Mouse (Mus musculus): ENCODE measurements around the gene Birc5. TPM values are rescaled to one million over a fixed set of nuclear protein-coding genes. Genes with fewer than 3 reads are reported as not detected.

Birc5 gene
- polyA plus RNA-seq, 1 experiment from 2014 or later, result 37.9 TPM

DNA sequence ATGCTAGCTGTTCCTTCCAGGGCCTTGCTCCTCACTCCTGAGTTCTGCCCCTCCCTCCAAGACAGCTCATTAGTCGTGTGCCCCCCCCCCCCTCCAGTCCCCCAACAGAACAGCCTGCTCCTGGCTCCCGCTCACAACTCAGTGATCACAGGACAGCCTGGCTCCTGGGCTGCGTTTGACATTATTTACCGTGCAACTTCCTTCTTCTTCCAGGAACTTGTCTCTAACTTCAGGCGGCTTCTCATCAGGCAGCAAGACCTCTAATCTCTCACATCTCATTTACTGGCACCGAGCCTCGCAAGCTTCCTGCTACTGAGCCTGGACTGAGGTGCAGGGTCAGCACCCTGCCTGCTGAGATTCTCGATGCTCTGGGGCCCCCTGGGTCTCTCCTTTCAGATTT, 32.7 kb downstream of the Birc5 start:
- ATAC-seq, result no peak
- 0 out of 2 replicates have a peak overlapping the region, but pooled peaks have one; percentile 14 for H3K9ac ChIP-seq (ENCODE audit: low read depth, low read length)
- H3K4me1 ChIP-seq (ENCODE audit: control insufficient read depth, insufficient read depth, low read depth, low read length), result peaks cover 24% of the 10 kb centered on the region
- H3K36me3 ChIP-seq (ENCODE audit: control insufficient read depth, insufficient read depth, low read length), result no peaks in the 10 kb centered on the region
- WGBS, result 16% methylated on average over 8 of the region's 8 CpGs
- H3K9me3 ChIP-seq (ENCODE audit: control insufficient read depth, low read length), result no peaks in the 10 kb centered on the region
- no peak overlapping the region for H3K4me2 ChIP-seq (ENCODE audit: low read length)
- H3K27me3 ChIP-seq (replicated peaks; ENCODE audit: control insufficient read depth, insufficient read depth, low read length), result peaks cover 2% of the 10 kb centered on the region
- peak overlapping the region; percentile 49; the same call in 1 of the 2 replicates for H3K27ac ChIP-seq (ENCODE audit: low read depth, low read length)
- no peak overlapping the region for H3K4me3 ChIP-seq (ENCODE audit: low read length)

DNA sequence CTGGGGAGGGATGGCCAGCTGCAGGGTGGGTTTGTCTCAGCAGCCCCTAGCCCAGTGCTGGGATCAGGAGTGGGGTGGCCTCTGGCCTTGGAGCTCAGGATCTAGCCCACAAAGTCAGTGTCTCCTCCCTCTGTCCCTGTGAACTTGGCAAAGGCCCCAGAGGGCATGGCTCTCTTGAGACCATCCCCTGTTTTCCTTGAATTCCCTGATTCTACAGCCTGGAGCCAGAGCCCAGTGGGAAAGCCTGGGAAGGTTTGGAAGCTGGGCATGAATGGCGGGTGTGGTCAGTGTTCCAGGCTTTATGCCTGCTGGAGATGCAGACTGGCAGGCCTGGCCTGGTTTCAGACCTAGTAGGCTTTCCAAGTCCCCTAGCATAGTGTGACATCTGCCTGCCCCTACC, 33.2 kb downstream of the Birc5 start:
- H3K9me3 ChIP-seq (ENCODE audit: control insufficient read depth, low read length), result no peaks in the 10 kb centered on the region
- 0 out of 2 replicates have a peak overlapping the region, but pooled peaks have one; percentile 14 for H3K9ac ChIP-seq (ENCODE audit: low read depth, low read length)
- peaks cover 2% of the 10 kb centered on the region for H3K27me3 ChIP-seq (replicated peaks; ENCODE audit: control insufficient read depth, insufficient read depth, low read length)
- no peak overlapping the region for H3K4me3 ChIP-seq (ENCODE audit: low read length)
- H3K4me2 ChIP-seq (ENCODE audit: low read length), result no peak overlapping the region
- peak overlapping the region; percentile 49; the same call in 1 of the 2 replicates for H3K27ac ChIP-seq (ENCODE audit: low read depth, low read length)
- no peak for ATAC-seq
- H3K4me1 ChIP-seq (ENCODE audit: control insufficient read depth, insufficient read depth, low read depth, low read length), result peaks cover 24% of the 10 kb centered on the region
- 69% methylated on average over 1 of the region's 1 CpGs for whole genome bisulfite sequencing
- H3K36me3 ChIP-seq (ENCODE audit: control insufficient read depth, insufficient read depth, low read length), result no peaks in the 10 kb centered on the region

DNA sequence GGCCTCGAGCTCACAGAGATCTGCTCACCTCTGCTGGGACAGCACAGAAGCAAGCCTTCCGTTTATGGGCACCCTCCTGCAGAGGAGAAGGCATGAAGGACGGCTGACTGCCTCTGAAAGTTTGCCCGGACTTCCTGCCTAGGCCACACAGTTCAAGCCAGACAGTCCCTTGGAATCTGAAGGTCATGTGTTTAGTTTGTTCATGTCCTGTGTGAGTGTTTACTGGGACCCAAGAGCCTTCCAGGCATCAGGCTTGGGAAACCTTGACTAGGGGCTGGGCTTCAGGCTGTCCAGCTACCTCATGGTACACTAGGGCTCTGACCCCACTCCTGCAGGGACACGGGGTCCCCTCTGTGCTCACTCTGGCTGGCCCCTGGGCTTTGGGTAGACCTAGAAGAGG, 36.9 kb downstream of the Birc5 start:
- no peak for ATAC-seq
- no peak overlapping the region for H3K27ac ChIP-seq (ENCODE audit: low read depth, low read length)
- H3K27me3 ChIP-seq (replicated peaks; ENCODE audit: control insufficient read depth, insufficient read depth, low read length), result peaks cover 3% of the 10 kb centered on the region
- H3K4me1 ChIP-seq (ENCODE audit: control insufficient read depth, insufficient read depth, low read depth, low read length), result peaks cover 36% of the 10 kb centered on the region
- no peak overlapping the region for H3K9ac ChIP-seq (ENCODE audit: low read depth, low read length)
- H3K4me3 ChIP-seq (ENCODE audit: low read length), result no peak overlapping the region
- H3K4me2 ChIP-seq (ENCODE audit: low read length), result no peak overlapping the region
- WGBS, result 65% methylated on average over 5 of the region's 5 CpGs
- no peaks in the 10 kb centered on the region for H3K9me3 ChIP-seq (ENCODE audit: control insufficient read depth, low read length)
- no peaks in the 10 kb centered on the region for H3K36me3 ChIP-seq (ENCODE audit: control insufficient read depth, insufficient read depth, low read length)

DNA sequence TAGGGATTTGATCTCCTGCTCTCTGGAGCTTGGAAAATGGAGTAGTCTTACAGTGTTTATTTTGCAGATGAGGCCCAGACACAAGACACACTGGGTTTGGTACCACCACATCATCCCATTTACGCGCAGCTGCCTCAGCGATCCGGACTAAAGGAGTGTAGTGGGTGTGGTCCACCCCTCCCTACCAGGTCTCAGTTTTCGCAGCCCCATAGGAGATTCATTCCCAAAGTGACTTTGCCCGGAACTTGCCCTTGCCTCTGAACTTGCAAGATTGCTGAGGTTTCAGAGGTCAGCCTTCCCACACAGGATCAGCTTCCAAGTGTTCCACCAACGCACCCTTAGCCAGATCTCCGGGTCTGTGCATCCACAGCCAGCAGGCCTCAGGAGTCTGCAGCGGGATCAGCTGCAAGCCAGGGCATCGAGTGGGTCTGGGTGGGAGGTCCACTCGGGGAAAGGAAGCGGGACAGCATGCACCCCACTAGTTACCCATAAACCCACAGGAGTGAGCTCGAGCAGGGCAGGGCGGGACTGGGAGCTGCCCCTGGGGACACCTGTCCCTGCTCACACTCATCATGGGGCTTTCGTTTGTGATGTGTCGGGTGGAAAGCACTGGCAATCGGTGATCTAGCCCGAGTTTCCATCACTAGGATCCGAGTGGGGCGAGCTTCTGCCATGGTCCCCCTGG, 39.3 kb downstream of the Birc5 start:
- Histone ChIP-seq H3K27ac (ENCODE audit: low read depth, low read length) (no peak overlapping the region), H3K27me3 (replicated peaks; ENCODE audit: control insufficient read depth, insufficient read depth, low read length) (peaks cover 4% of the 10 kb centered on the region), H3K4me2 (ENCODE audit: low read length) (peak overlapping the region; percentile 39), H3K4me3 (ENCODE audit: low read length) (no peak overlapping the region), H3K9ac (ENCODE audit: low read depth, low read length) (peak overlapping the region; percentile 8), H3K4me1 (ENCODE audit: control insufficient read depth, insufficient read depth, low read depth, low read length) (peaks cover 26% of the 10 kb centered on the region), H3K9me3 (ENCODE audit: control insufficient read depth, low read length) (no peaks in the 10 kb centered on the region), H3K36me3 (ENCODE audit: control insufficient read depth, insufficient read depth, low read length) (no peaks in the 10 kb centered on the region)
- WGBS, result 24% methylated on average over 20 of the region's 20 CpGs
- ATAC-seq, result no peak

DNA sequence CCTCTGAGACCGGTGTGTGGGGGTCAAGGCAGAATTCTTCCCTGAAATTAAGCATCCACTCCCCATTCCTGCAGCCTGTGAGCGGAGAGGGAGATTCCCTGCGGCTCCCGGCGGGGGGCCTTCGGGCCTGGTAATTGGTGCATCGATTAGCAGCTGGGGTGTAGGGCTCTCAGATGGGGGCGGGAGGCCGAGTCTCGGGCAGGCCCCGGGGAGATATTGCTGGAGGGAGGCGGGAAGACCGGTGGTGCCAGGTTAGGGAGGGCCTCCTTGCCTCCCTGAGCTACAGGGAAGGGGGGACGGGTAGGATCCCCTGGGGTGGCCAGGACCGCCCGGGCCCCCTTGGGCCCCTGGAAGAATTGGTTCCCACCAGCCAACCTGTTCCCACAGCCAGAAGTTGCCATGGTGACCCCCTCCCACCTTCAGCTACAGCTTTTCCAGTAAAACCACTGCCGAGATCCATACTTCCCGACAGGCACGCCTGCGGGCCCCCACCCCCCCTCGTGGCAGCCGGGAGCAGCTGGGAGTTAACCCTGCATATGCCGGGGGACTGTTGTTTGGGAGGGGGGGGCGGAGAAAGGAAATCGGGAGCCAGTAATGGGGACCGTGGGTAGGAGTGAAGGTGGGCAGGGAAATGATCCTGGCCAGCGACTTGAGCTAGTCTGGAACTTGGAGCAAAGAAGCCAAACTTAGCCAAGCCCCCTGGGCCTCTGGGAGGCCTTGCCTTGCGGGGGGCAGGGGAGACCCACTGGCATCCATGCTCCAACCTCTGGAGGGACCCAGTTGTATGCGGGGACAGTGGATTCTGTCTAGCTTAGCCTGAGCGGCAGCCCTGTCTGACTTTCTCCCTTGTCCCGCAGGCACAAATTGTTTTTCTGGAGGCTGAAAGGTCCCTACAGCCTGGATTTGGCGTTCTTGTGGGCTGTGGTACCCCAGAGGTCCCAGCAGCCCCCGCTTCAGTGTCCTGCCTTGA, 40.1 kb downstream of the Birc5 start:
- Histone ChIP-seq H3K27ac (ENCODE audit: low read depth, low read length) (no peak overlapping the region), H3K4me1 (ENCODE audit: control insufficient read depth, insufficient read depth, low read depth, low read length) (peaks cover 26% of the 10 kb centered on the region), H3K27me3 (replicated peaks; ENCODE audit: control insufficient read depth, insufficient read depth, low read length) (peaks cover 4% of the 10 kb centered on the region), H3K9me3 (ENCODE audit: control insufficient read depth, low read length) (no peaks in the 10 kb centered on the region), H3K36me3 (ENCODE audit: control insufficient read depth, insufficient read depth, low read length) (no peaks in the 10 kb centered on the region), H3K9ac (ENCODE audit: low read depth, low read length) (peak overlapping the region; percentile 40), H3K4me3 (ENCODE audit: low read length) (peak overlapping the region; percentile 4), H3K4me2 (ENCODE audit: low read length) (peak overlapping the region; percentile 39)
- WGBS, result 5% methylated on average over 33 of the region's 33 CpGs
- ATAC-seq, result 0 out of 2 replicates have a peak, but pooled peaks have one; percentile 32

DNA sequence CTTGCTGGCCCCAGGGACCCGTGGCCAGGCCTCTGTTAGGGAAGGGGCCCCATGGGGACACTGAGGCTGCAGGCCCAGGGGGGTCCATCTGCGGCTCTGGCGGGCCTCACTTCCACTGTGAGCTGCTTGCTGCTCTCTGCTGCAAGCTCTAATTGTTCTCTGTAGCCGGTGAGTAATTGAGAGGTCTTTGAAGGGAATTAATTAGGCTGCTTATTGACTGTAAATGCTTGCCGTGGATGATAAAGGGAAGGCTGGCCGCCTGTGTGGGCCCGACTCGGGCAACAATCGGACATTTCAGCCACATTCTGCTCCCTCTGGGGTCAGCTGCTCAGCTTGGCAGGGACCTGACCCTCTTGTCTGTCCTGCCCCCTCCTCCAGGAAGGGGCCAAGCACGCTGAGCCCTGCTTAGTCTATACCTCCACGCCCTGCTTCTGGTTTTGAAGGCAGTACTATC, 40.9 kb downstream of the Birc5 start:
- peaks cover 4% of the 10 kb centered on the region for H3K27me3 ChIP-seq (replicated peaks; ENCODE audit: control insufficient read depth, insufficient read depth, low read length)
- H3K9ac ChIP-seq (ENCODE audit: low read depth, low read length), result peak overlapping the region; percentile 40; the same call in 1 of the 2 replicates
- H3K4me2 ChIP-seq (ENCODE audit: low read length), result no peak overlapping the region
- no peak overlapping the region for H3K4me3 ChIP-seq (ENCODE audit: low read length)
- peaks cover 26% of the 10 kb centered on the region for H3K4me1 ChIP-seq (ENCODE audit: control insufficient read depth, insufficient read depth, low read depth, low read length)
- H3K36me3 ChIP-seq (ENCODE audit: control insufficient read depth, insufficient read depth, low read length), result no peaks in the 10 kb centered on the region
- H3K27ac ChIP-seq (ENCODE audit: low read depth, low read length), result 0 out of 2 replicates have a peak overlapping the region, but pooled peaks have one; percentile 51
- peak; percentile 46 for ATAC-seq
- WGBS, result 3% methylated on average over 11 of the region's 11 CpGs
- no peaks in the 10 kb centered on the region for H3K9me3 ChIP-seq (ENCODE audit: control insufficient read depth, low read length)

DNA sequence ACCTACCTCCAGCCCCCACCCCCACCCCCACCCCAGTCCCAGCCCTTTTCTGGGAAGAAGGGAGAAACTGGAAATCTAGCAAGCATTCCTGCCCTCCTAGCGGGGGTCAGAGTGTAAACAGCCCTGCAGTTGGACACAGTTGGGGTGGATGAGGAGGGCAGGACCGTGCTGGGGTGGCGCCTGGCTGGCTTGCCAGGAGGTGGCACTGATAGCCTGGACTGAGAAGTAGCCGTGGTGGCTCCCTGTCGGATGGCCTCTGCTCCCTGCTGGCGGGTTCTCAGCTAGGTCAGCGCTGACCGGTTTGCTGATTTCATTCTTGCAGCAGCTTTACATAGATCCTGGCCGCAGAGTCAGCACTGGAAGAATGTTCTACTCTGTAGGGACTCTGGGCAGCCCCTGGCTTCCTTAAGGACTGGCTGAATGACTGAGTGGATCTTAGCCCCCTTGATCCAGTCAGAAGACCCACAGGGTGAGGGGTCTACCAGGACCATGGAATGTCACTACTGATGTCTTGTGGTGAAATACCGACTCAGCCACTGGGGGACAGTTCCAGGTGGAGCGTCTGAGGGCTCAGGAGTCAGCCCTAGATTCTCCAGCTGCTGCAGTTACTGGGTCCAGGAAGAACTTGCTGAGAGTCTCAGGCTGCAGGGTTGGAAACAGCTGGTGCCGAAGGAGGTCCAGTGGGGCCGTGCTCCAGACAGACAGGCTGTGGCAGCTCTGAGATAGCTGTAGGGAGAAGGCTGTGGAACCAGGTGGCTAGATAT, 41.6 kb downstream of the Birc5 start:
- peaks cover 26% of the 10 kb centered on the region for H3K4me1 ChIP-seq (ENCODE audit: control insufficient read depth, insufficient read depth, low read depth, low read length)
- H3K27me3 ChIP-seq (replicated peaks; ENCODE audit: control insufficient read depth, insufficient read depth, low read length), result peaks cover 7% of the 10 kb centered on the region
- H3K4me3 ChIP-seq (ENCODE audit: low read length), result no peak overlapping the region
- H3K27ac ChIP-seq (ENCODE audit: low read depth, low read length), result no peak overlapping the region
- H3K4me2 ChIP-seq (ENCODE audit: low read length), result no peak overlapping the region
- 20% methylated on average over 13 of the region's 13 CpGs for WGBS
- no peak; the same call in 1 of the 2 replicates for ATAC-seq
- H3K9ac ChIP-seq (ENCODE audit: low read depth, low read length), result no peak overlapping the region
- H3K9me3 ChIP-seq (ENCODE audit: control insufficient read depth, low read length), result no peaks in the 10 kb centered on the region
- no peaks in the 10 kb centered on the region for H3K36me3 ChIP-seq (ENCODE audit: control insufficient read depth, insufficient read depth, low read length)

DNA sequence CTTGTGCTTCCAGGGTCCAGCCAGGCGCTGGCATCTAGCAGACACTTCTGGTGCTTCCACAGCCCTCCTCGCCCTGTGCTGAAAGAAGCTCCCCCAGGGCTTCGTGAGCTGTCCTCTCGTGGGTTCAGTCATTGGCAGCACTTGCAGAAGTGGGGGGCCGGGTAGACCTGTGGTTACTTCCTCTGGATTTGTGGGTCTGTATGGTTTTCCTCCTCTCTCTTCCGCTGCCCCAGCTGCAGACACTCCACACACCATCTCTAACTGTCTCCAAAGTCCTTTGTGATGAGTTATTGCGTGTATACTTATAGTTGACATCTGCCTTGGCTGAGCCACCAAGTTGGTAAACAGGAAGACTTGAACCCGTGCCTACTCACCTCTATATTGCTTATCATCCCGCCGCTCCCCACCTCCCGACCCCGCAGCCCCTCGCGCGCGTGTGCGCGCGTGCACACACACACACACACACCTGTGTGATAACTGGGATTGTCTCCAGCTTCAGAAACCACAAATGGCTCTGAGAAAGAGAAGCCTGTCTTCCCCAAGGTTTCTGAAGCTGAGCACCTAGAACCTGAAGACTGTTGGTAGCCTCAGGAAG, 42.6 kb downstream of the Birc5 start:
- Histone ChIP-seq H3K4me2 (ENCODE audit: low read length) (no peak overlapping the region), H3K9me3 (ENCODE audit: control insufficient read depth, low read length) (no peaks in the 10 kb centered on the region), H3K9ac (ENCODE audit: low read depth, low read length) (no peak overlapping the region), H3K4me1 (ENCODE audit: control insufficient read depth, insufficient read depth, low read depth, low read length) (peaks cover 26% of the 10 kb centered on the region), H3K27ac (ENCODE audit: low read depth, low read length) (no peak overlapping the region), H3K36me3 (ENCODE audit: control insufficient read depth, insufficient read depth, low read length) (no peaks in the 10 kb centered on the region), H3K27me3 (replicated peaks; ENCODE audit: control insufficient read depth, insufficient read depth, low read length) (peaks cover 6% of the 10 kb centered on the region; the same call in 1 of the 2 replicates), H3K4me3 (ENCODE audit: low read length) (no peak overlapping the region)
- ATAC-seq, result no peak
- 93% methylated on average over 19 of the region's 19 CpGs for WGBS
